Mouse (Mus musculus): ENCODE measurements at regions not wholly inside any gene's neighbourhood (a gene's known extent, or its start where the extent isn't known, plus 50 kb on each side); places are given as distances from the start of the nearest gene placed in this dataset.

GRCm38 (mm10) chr3:21218936-21219335 is 852.0 kb upstream of the Agtr1b start:
- no peak for DNase-seq (ENCODE audit: low read depth, low spot score)

- no peak for DNase-seq (ENCODE audit: low read depth, low spot score)
These were observed 835.3 kb upstream of the Tbl1xr1 start for GRCm38 (mm10) chr3:21241184-21241583.

GRCm38 (mm10) chr3:21256129-21256760 is 820.2 kb upstream of the Tbl1xr1 start:
- DNase-seq (ENCODE audit: low read depth, low spot score), result no peak

- DNase-seq (ENCODE audit: low read depth, low spot score), result no peak
These were observed 813.1 kb upstream of the Tbl1xr1 start for GRCm38 (mm10) chr3:21263317-21263716.

- no peak for DNase-seq (ENCODE audit: low read depth, low spot score)
These were observed 811.0 kb upstream of the Tbl1xr1 start for GRCm38 (mm10) chr3:21265491-21265890.

GRCm38 (mm10) chr3:21268429-21269129 is 807.9 kb upstream of the Tbl1xr1 start:
- DNase-seq (ENCODE audit: low read depth, low spot score), result no peak

GRCm38 (mm10) chr3:21269130-21269440 is 807.4 kb upstream of the Tbl1xr1 start:
- no peak for DNase-seq (ENCODE audit: low read depth, low spot score)

- no peak for DNase-seq (ENCODE audit: low read depth, low spot score)
These were observed 805.7 kb upstream of the Tbl1xr1 start for GRCm38 (mm10) chr3:21270788-21271187.

GRCm38 (mm10) chr3:21272219-21272618 is 804.2 kb upstream of the Tbl1xr1 start:
- DNase-seq (ENCODE audit: low read depth, low spot score), result no peak

- DNase-seq (ENCODE audit: low read depth, low spot score), result no peak
These were observed 783.7 kb upstream of the Tbl1xr1 start for GRCm38 (mm10) chr3:21292774-21293173.

- no peak for DNase-seq (ENCODE audit: low read depth, low spot score)
These were observed 783.1 kb upstream of the Tbl1xr1 start for GRCm38 (mm10) chr3:21293308-21293707.

GRCm38 (mm10) chr3:21294776-21295175 is 781.7 kb upstream of the Tbl1xr1 start:
- DNase-seq (ENCODE audit: low read depth, low spot score), result no peak

- DNase-seq (ENCODE audit: low read depth, low spot score), result no peak
These were observed 779.8 kb upstream of the Tbl1xr1 start for GRCm38 (mm10) chr3:21296581-21297110.

- no peak for DNase-seq (ENCODE audit: low read depth, low spot score)
These were observed 751.0 kb upstream of the Tbl1xr1 start for GRCm38 (mm10) chr3:21325329-21325896.

GRCm38 (mm10) chr3:21341916-21342315 is 734.5 kb upstream of the Tbl1xr1 start:
- DNase-seq (ENCODE audit: low read depth, low spot score), result no peak

GRCm38 (mm10) chr3:21343095-21343494 is 733.4 kb upstream of the Tbl1xr1 start:
- no peak for DNase-seq (ENCODE audit: low read depth, low spot score)

- no peak for DNase-seq (ENCODE audit: low read depth, low spot score)
These were observed 727.0 kb upstream of the Tbl1xr1 start for GRCm38 (mm10) chr3:21349421-21349820.

- no peak for DNase-seq (ENCODE audit: low read depth, low spot score)
These were observed 720.3 kb upstream of the Tbl1xr1 start for GRCm38 (mm10) chr3:21356150-21356549.

GRCm38 (mm10) chr3:21356831-21357712 is 719.4 kb upstream of the Tbl1xr1 start:
- DNase-seq (ENCODE audit: low read depth, low spot score), result no peak

GRCm38 (mm10) chr3:21358068-21358467 is 718.4 kb upstream of the Tbl1xr1 start:
- no peak for DNase-seq (ENCODE audit: low read depth, low spot score)

GRCm38 (mm10) chr3:21361069-21361468 is 715.4 kb upstream of the Tbl1xr1 start:
- no peak for DNase-seq (ENCODE audit: low read depth, low spot score)

- DNase-seq (ENCODE audit: low read depth, low spot score), result no peak
These were observed 696.6 kb upstream of the Tbl1xr1 start for GRCm38 (mm10) chr3:21379816-21380215.

All from mesoderm, embryonic 11.5 days (tissue).